Mouse (Mus musculus) cortical plate, adult 2 months (tissue): Measurements from ENCODE around the gene 9930111J21Rik1. TPM values are rescaled to one million over a fixed set of nuclear protein-coding genes. Genes with fewer than 3 reads are reported as not detected.
"Not testable (repeated sequence)": the region's sequence is repeated elsewhere in the genome, so short reads cannot be mapped to it uniquely, and the experiment has no call there.

ENCODE experiments used
- H3K27ac ChIP-seq: fragments of 200-500 bp; 2 replicates; pipeline ENCODE4 v1.5.1; 2012; ENCODE audit warnings: low read length, control low read depth, inconsistent platforms; ENCODE audit not compliant: insufficient read depth
- H3K4me1 ChIP-seq: fragments of 200-500 bp; 2 replicates; pipeline ENCODE4 v1.6.1; 2011; ENCODE audit warnings: low read length; ENCODE audit not compliant: control insufficient read depth, insufficient read depth
- H3K4me3 ChIP-seq: fragments of 200-500 bp; 2 replicates; pipeline ENCODE4 v1.5.1; 2011; ENCODE audit warnings: mild to moderate bottlenecking, low read length, control low read depth; ENCODE audit not compliant: insufficient read depth
- CTCF ChIP-seq: fragments of 200-500 bp; IDR thresholded peaks from 2 replicates; pipeline ENCODE4 v1.5.1; 2011; ENCODE audit warnings: mild to moderate bottlenecking, control low read depth, low read length; ENCODE audit not compliant: insufficient read depth; ENCODE audit errors: extremely low read depth
- POLR2A ChIP-seq: fragments of 200-500 bp; IDR thresholded peaks from 2 replicates; pipeline ENCODE4 v1.6.1; 2011; ENCODE audit warnings: mild to moderate bottlenecking, low read length, control low read depth; ENCODE audit not compliant: insufficient read depth; ENCODE audit errors: extremely low read depth
- polyA plus RNA-seq: library from polyadenylated mRNA; depleted of rRNA; stranded (reverse); fragments of >200 nt; gene quantifications from 2 replicates; pipeline ENCODE4 v1.2.3, GENCODE M21; 2012

The 9930111J21Rik1 gene
- polyA plus RNA-seq, 1 experiment, result 0.42 TPM

GRCm38 (mm10) chr11:48935291-48935690 lies 43.9 kb downstream of the 9930111J21Rik1 start:
- H3K27ac ChIP-seq, H3K4me3 ChIP-seq, H3K4me1 ChIP-seq: not testable (repeated sequence)

- not testable (repeated sequence) for H3K27ac ChIP-seq, H3K4me3 ChIP-seq, H3K4me1 ChIP-seq
These were observed 45.3 kb downstream of the 9930111J21Rik1 start for GRCm38 (mm10) chr11:48933923-48934322.

- H3K4me3 ChIP-seq, H3K27ac ChIP-seq, H3K4me1 ChIP-seq: not testable (repeated sequence)
These were observed 45.8 kb downstream of the 9930111J21Rik1 start for GRCm38 (mm10) chr11:48933422-48933821.

GRCm38 (mm10) chr11:48928068-48928467 lies 51.1 kb downstream of the 9930111J21Rik1 start:
- not testable (repeated sequence) for H3K4me1 ChIP-seq, H3K4me3 ChIP-seq, H3K27ac ChIP-seq

GRCm38 (mm10) chr11:48926437-48926836 lies 52.8 kb downstream of the 9930111J21Rik1 start:
- H3K4me3 ChIP-seq, H3K4me1 ChIP-seq, H3K27ac ChIP-seq: not testable (repeated sequence)

- H3K4me1 ChIP-seq, H3K4me3 ChIP-seq, H3K27ac ChIP-seq: not testable (repeated sequence)
These were observed 55.4 kb downstream of the 9930111J21Rik1 start for GRCm38 (mm10) chr11:48923818-48924217.

- TF ChIP-seq POLR2A (no peak), CTCF (no peak)
- H3K4me1 ChIP-seq, result no peaks in the 10 kb centered on the region
- H3K4me3 ChIP-seq, result no peak overlapping the region
- no peak overlapping the region for H3K27ac ChIP-seq
These were observed 60.8 kb downstream of the 9930111J21Rik1 start for GRCm38 (mm10) chr11:48918380-48918779.

- no peak overlapping the region for H3K4me3 ChIP-seq
- TF ChIP-seq POLR2A (no peak), CTCF (no peak)
- H3K27ac ChIP-seq, result no peak overlapping the region
- H3K4me1 ChIP-seq, result no peaks in the 10 kb centered on the region
These were observed 65.6 kb downstream of the 9930111J21Rik1 start for GRCm38 (mm10) chr11:48913611-48914010.

GRCm38 (mm10) chr11:48908459-48908858 lies 70.7 kb downstream of the 9930111J21Rik1 start:
- TF ChIP-seq CTCF, result no peak
- TF ChIP-seq POLR2A, result no peak
- no peak overlapping the region for H3K27ac ChIP-seq
- H3K4me1 ChIP-seq, result no peaks in the 10 kb centered on the region
- no peak overlapping the region for H3K4me3 ChIP-seq

GRCm38 (mm10) chr11:48902021-48902420 lies 77.2 kb downstream of the 9930111J21Rik1 start, which contains the start of gene Gm5431:
TSS of gene Gm5431 (minus strand) at chr11:48902214.
- Histone ChIP-seq H3K4me1 (no peaks in the 10 kb centered on the region), H3K27ac (no peak within 1 kb of the TSS), H3K4me3 (no peak within 1 kb of the TSS)
- TF ChIP-seq POLR2A, result no peak

GRCm38 (mm10) chr11:48901567-48901930 lies 77.6 kb downstream of the 9930111J21Rik1 start:
- not testable (repeated sequence) for H3K4me3 ChIP-seq, H3K4me1 ChIP-seq, H3K27ac ChIP-seq

- not testable (repeated sequence) for H3K27ac ChIP-seq, H3K4me1 ChIP-seq
These were observed 78.3 kb downstream of the 9930111J21Rik1 start for GRCm38 (mm10) chr11:48900654-48901566.

More at GRCm38 (mm10) chr11:48900654-48901566, 78.3 kb downstream of the 9930111J21Rik1 start:
- not testable (repeated sequence) for H3K4me3 ChIP-seq
